ENCODE assay signal across 11 mouse cellular contexts in genomic region chr10:108831801-108832200, GRCm38 (mm10).
A peak's percentile ranks its signal among the peaks of the same experiment; 100 is the strongest.
DNase-seq lines count a peak whose midpoint lies in the region; ATAC-seq lines count a peak whose summit lies in the region.
"Had no signal": no experiment of that assay in that cellular context is flagged by ENCODE, and none has a peak within 500 bp of the region (broad histone marks: within the 10 kb centered on the region; RNA-seq: fewer than 3 reads in every experiment).

No protein-coding gene starts in this region.

- H3K4me2 ChIP-seq in heart, embryonic 14.5 days (ENCODE audit: low read length) = peak overlapping the region; percentile 47
- H3K4me2 ChIP-seq in midbrain, embryonic 14.5 days (ENCODE audit: low read length) = peak overlapping the region; percentile 44
- H3K4me2 ChIP-seq in intestine, embryonic 16.5 days (ENCODE audit: low read depth, low read length) = no peak overlapping the region
- H3K4me2 ChIP-seq: forebrain, embryonic 12.5 days had no signal

- no peaks in the 10 kb centered on the region for H3K36me3 ChIP-seq in heart, embryonic 14.5 days (ENCODE audit: control insufficient read depth, insufficient read depth, low read length)
- H3K36me3 ChIP-seq in midbrain, embryonic 14.5 days (ENCODE audit: control insufficient read depth, insufficient read depth, low read length) = no peaks in the 10 kb centered on the region
- H3K36me3 ChIP-seq in intestine, embryonic 16.5 days (ENCODE audit: control insufficient read depth, insufficient read depth, low read length) = no peaks in the 10 kb centered on the region
- H3K36me3 ChIP-seq: forebrain, embryonic 12.5 days had no signal

- H3K9me3 ChIP-seq in heart, embryonic 14.5 days (ENCODE audit: control insufficient read depth, low read length) = no peaks in the 10 kb centered on the region
- no peaks in the 10 kb centered on the region for H3K9me3 ChIP-seq in midbrain, embryonic 14.5 days (ENCODE audit: control insufficient read depth, low read length)
- H3K9me3 ChIP-seq in intestine, embryonic 16.5 days (ENCODE audit: control insufficient read depth, low read length) = no peaks in the 10 kb centered on the region
- H3K9me3 ChIP-seq: forebrain, embryonic 12.5 days had no signal

- no peak overlapping the region; the same call in 1 of the 2 replicates for H3K9ac ChIP-seq in heart, embryonic 14.5 days (ENCODE audit: low read length)
- H3K9ac ChIP-seq in midbrain, embryonic 14.5 days (replicated peaks; ENCODE audit: low read length) = no peak overlapping the region
- no peak overlapping the region for H3K9ac ChIP-seq in intestine, embryonic 16.5 days (ENCODE audit: low read depth, low read length)
- H3K9ac ChIP-seq: forebrain, embryonic 12.5 days had no signal

- no peak for DNase-seq in heart, postnatal 4 days
- DNase-seq in MN1 (ENCODE audit: low spot score) (peak; percentile 75), liver (no peak)
- peak; percentile 67 for DNase-seq in cerebellum, adult 9-11 months
- DNase-seq in midbrain, embryonic 14.5 days = peak; percentile 65
- DNase-seq: lung, adult 18-20 months; thymus, adult 2 months had no signal

- 30% methylated on average over 6 of the region's 6 CpGs for WGBS in heart, embryonic 14.5 days
- WGBS in midbrain, embryonic 14.5 days = 21% methylated on average over 6 of the region's 6 CpGs
- 77% methylated on average over 6 of the region's 6 CpGs for WGBS in intestine, embryonic 16.5 days

- H3K4me3 ChIP-seq in heart, embryonic 14.5 days (ENCODE audit: control insufficient read depth in 1 of 2, insufficient read depth in 1 of 2, low read depth in 1 of 2, low read length in 2 of 2) = peak overlapping the region in 1 of 2 experiments; percentile 18; a peak in 2 of 4 replicates
- H3K4me3 ChIP-seq in midbrain, embryonic 14.5 days (replicated peaks; ENCODE audit: low read depth, low read length) = peak overlapping the region; percentile 11; the same call in 1 of the 2 replicates
- no peak overlapping the region for H3K4me3 ChIP-seq in intestine, embryonic 16.5 days (ENCODE audit: low read length)
- H3K4me3 ChIP-seq: forebrain, embryonic 12.5 days had no signal

- ATAC-seq in heart, embryonic 14.5 days (ENCODE audit: insufficient number of reproducible peaks, insufficient read depth, low FRiP score, low read depth) = no peak
- ATAC-seq in midbrain, embryonic 14.5 days (ENCODE audit: low FRiP score, low TSS enrichment) = peak; percentile 87; the same call in 1 of the 2 replicates
- ATAC-seq in inflammation-experienced regulatory T-cells, adult 6 months = no peak
- ATAC-seq in intestine, embryonic 16.5 days = no peak

- H3K27me3 ChIP-seq in heart, embryonic 14.5 days (ENCODE audit: control insufficient read depth, insufficient read depth, low read length) = no peaks in the 10 kb centered on the region
- H3K27me3 ChIP-seq in midbrain, embryonic 14.5 days (ENCODE audit: control insufficient read depth, insufficient read depth, low read length) = no peaks in the 10 kb centered on the region
- no peaks in the 10 kb centered on the region for H3K27me3 ChIP-seq in intestine, embryonic 16.5 days (replicated peaks; ENCODE audit: control insufficient read depth, insufficient read depth, low read length)
- H3K27me3 ChIP-seq: forebrain, embryonic 12.5 days had no signal

- no peak overlapping the region for H3K27ac ChIP-seq in heart, embryonic 14.5 days (replicated peaks in 1 of 2; ENCODE audit: control insufficient read depth in 1 of 2, insufficient read depth in 1 of 2, low read depth in 2 of 2, low read length in 2 of 2)
- peak overlapping the region; percentile 58 for H3K27ac ChIP-seq in midbrain, embryonic 14.5 days (replicated peaks; ENCODE audit: low read depth, low read length)
- H3K27ac ChIP-seq in intestine, embryonic 16.5 days (ENCODE audit: low read length) = no peak overlapping the region
- H3K27ac ChIP-seq: forebrain, embryonic 12.5 days had no signal

- H3K4me1 ChIP-seq in heart, embryonic 14.5 days (ENCODE audit: control insufficient read depth in 2 of 2, insufficient read depth in 2 of 2, low read length in 2 of 2) = no peaks in the 10 kb centered on the region; a peak in 1 of 4 replicates
- peaks cover 11% of the 10 kb centered on the region; the same call in 1 of the 2 replicates for H3K4me1 ChIP-seq in midbrain, embryonic 14.5 days (ENCODE audit: control insufficient read depth, insufficient read depth, low read length)
- H3K4me1 ChIP-seq in intestine, embryonic 16.5 days (ENCODE audit: control insufficient read depth, insufficient read depth, low read length) = no peaks in the 10 kb centered on the region

Comparison
In these comparisons a context has a peak if more than half of its experiments do, and no peak if none do; other contexts are left out.
1. DNase-seq: peak in MN1 (single experiment), cerebellum, adult 9-11 months (single experiment) and midbrain, embryonic 14.5 days (single experiment); none in heart, postnatal 4 days (single experiment) and liver (single experiment).